Mouse (Mus musculus) thymus, postnatal 14 days (tissue): ENCODE data around the gene Rtn3.

Experiments used
- DNase-seq: peaks from one replicate; pipeline ENCODE4 v3.0.0; 2021

The Rtn3 gene

GRCm38 (mm10) chr19:7377639-7378038 is 105.4 kb downstream of the Rtn3 start:
- no peak for DNase-seq
